Mouse (Mus musculus) myocyte (in vitro differentiated cells): ENCODE measurements around the gene Actn2. TPM values are rescaled to one million over a fixed set of nuclear protein-coding genes. Genes with fewer than 3 reads are reported as not detected.

ENCODE experiments used
- H3K27me3 ChIP-seq: one replicate; pipeline ENCODE4 v1.6.1; 2011; ENCODE audit not compliant: control insufficient read depth, insufficient read depth, insufficient read length
- H3K36me3 ChIP-seq: one replicate; pipeline ENCODE4 v1.6.1; 2011; ENCODE audit not compliant: control insufficient read depth, insufficient read depth
- H3K4me2 ChIP-seq: one replicate; pipeline ENCODE4 v1.6.1; 2011; ENCODE audit warnings: low read depth, control low read depth
- H3K4me3 ChIP-seq: one replicate; pipeline ENCODE4 v1.5.1; 2011; ENCODE audit warnings: mild to moderate bottlenecking, control low read depth, moderate library complexity
- H3K79me2 ChIP-seq: one replicate; pipeline ENCODE4 v1.6.1; 2011; ENCODE audit not compliant: control insufficient read depth, insufficient read depth
- H3ac ChIP-seq: one replicate; pipeline ENCODE4 v1.6.1; 2011; ENCODE audit not compliant: control insufficient read depth, insufficient read length
- CEBPB ChIP-seq: IDR thresholded peaks from 2 replicates; pipeline ENCODE4 v1.6.1; 2011; ENCODE audit warnings: mild to moderate bottlenecking, moderate library complexity; ENCODE audit not compliant: poor library complexity, insufficient read depth, severe bottlenecking
- E2F4 ChIP-seq: IDR thresholded peaks from one replicate; pipeline ENCODE4 v1.6.1; 2011; ENCODE audit warnings: mild to moderate bottlenecking, control low read depth, moderate library complexity; ENCODE audit not compliant: insufficient read depth
- MAX ChIP-seq: IDR thresholded peaks from one replicate; pipeline ENCODE4 v1.6.1; 2011; ENCODE audit warnings: low read depth, mild to moderate bottlenecking, control low read depth
- MYOD1 ChIP-seq, 3 experiments: IDR thresholded peaks; one replicate each; pipeline ENCODE4 v1.6.1; 2011; ENCODE audit warnings: control low read depth in 2 of 3, low read depth in 2 of 3, mild to moderate bottlenecking in 2 of 3, moderate library complexity in 1 of 3; ENCODE audit not compliant: insufficient read length in 2 of 3, control insufficient read depth in 1 of 3
- MYOG ChIP-seq, 3 experiments: IDR thresholded peaks; one replicate each; pipeline ENCODE4 v1.6.1; 2011; ENCODE audit warnings: control low read depth in 2 of 3, low read depth in 2 of 3, mild to moderate bottlenecking in 2 of 3; ENCODE audit not compliant: insufficient read length in 2 of 3, control insufficient read depth in 1 of 3, insufficient read depth in 1 of 3
- POLR2A ChIP-seq: IDR thresholded peaks from one replicate; pipeline ENCODE4 v1.6.1; 2011; ENCODE audit warnings: low read depth, mild to moderate bottlenecking, control low read depth, moderate library complexity; ENCODE audit not compliant: insufficient read length
- POLR2AphosphoS2 ChIP-seq: IDR thresholded peaks from one replicate; pipeline ENCODE4 v1.6.1; 2011; ENCODE audit warnings: low read depth, control low read depth; ENCODE audit not compliant: insufficient read length
- REST ChIP-seq: IDR thresholded peaks from one replicate; pipeline ENCODE4 v1.6.1; 2011; ENCODE audit warnings: mild to moderate bottlenecking, control low read depth, moderate library complexity; ENCODE audit not compliant: insufficient read depth, insufficient read length
- SRF ChIP-seq: IDR thresholded peaks from one replicate; pipeline ENCODE4 v1.6.1; 2011; ENCODE audit warnings: low read depth; ENCODE audit not compliant: control insufficient read depth, insufficient read length
- TCF12 ChIP-seq: IDR thresholded peaks from one replicate; pipeline ENCODE4 v1.6.1; 2011; ENCODE audit warnings: mild to moderate bottlenecking, control low read depth; ENCODE audit not compliant: poor library complexity, insufficient read depth, severe bottlenecking
- TCF3 ChIP-seq: IDR thresholded peaks from one replicate; pipeline ENCODE4 v1.6.1; 2011; ENCODE audit warnings: low read depth, control low read depth; ENCODE audit not compliant: insufficient read length
- USF1 ChIP-seq: IDR thresholded peaks from one replicate; pipeline ENCODE4 v1.6.1; 2011; ENCODE audit warnings: low read depth, mild to moderate bottlenecking, control low read depth, moderate library complexity
- polyA plus RNA-seq: library from polyadenylated mRNA; unstranded; fragments of >200 nt; fragmentation: generic; extraction: Trizol; gene quantifications from one replicate; pipeline ENCODE4 v1.2.1, GENCODE M21; 2012; ENCODE audit warnings: missing spikeins

Actn2 gene
- polyA plus RNA-seq, 1 experiment: 147 TPM

DNA sequence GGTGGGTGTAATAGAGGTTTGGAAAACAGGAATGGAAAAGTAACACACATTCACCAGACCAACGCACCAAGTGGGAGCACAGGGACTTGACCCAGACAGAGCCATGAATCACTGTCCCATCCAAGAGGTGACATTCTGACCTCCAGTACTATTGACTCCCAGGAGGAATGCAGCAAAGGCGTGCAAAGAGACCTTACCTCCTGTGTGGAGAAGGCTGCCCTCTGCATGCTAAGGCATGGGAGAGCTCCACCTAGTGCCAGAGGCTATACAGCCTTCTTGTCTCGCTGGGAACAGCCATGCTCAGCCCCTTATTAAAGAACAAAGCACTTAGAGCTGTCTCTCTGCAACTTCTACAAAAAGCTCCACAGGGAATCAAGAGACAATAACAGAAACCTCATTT lies 73.5 kb downstream of the Actn2 start:
- Histone ChIP-seq H3K27me3 (no peaks in the 10 kb centered on the region), H3K4me2 (no peak overlapping the region), H3ac (no peak overlapping the region), H3K4me3 (no peak overlapping the region), H3K79me2 (no peaks in the 10 kb centered on the region), H3K36me3 (no peaks in the 10 kb centered on the region)
- no peak for TF ChIP-seq REST
- TF ChIP-seq MYOD1 (IDR thresholded peaks at IDR 0.05; ENCODE audit: control insufficient read depth in 1 of 3, insufficient read length in 2 of 3, low read depth in 2 of 3): no peak
- TF ChIP-seq TCF3: no peak
- TF ChIP-seq CEBPB: no peak
- TF ChIP-seq MAX: no peak

DNA sequence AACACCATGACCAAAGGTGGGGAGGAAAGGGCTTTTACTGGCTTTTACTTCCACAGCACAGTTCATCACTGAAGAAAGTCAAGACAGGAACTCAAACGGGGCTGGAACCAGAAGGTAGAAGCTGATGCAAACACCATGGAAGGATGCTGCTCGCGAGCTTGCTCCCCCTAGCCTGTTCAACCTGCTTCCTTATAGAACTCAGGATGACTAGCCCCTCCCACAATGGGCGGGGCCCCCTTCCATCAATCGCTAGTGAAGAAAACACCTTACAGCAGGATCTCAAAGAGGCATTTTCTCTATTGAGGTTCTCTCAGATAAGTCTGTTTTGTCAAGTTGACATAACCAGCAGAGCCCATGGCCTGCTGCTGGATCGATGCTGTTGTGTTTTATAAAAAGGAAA lies 76.6 kb downstream of the Actn2 start:
- Histone ChIP-seq H3K4me3 (no peak overlapping the region), H3ac (no peak overlapping the region), H3K36me3 (no peaks in the 10 kb centered on the region), H3K4me2 (no peak overlapping the region), H3K27me3 (no peaks in the 10 kb centered on the region), H3K79me2 (no peaks in the 10 kb centered on the region)
- TF ChIP-seq POLR2AphosphoS2: no peak
- no peak for TF ChIP-seq POLR2A
- no peak for TF ChIP-seq USF1
- TF ChIP-seq E2F4: no peak
- TF ChIP-seq MAX: no peak
- TF ChIP-seq TCF12: no peak
- no peak for TF ChIP-seq REST
- TF ChIP-seq TCF3: no peak
- no peak for TF ChIP-seq CEBPB
- TF ChIP-seq SRF: no peak
- TF ChIP-seq MYOD1 (IDR thresholded peaks at IDR 0.05; ENCODE audit: control insufficient read depth in 1 of 3, insufficient read length in 2 of 3, low read depth in 2 of 3): no peak
- no peak for TF ChIP-seq MYOG (IDR thresholded peaks at IDR 0.05; ENCODE audit: control insufficient read depth in 1 of 3, insufficient read depth in 1 of 3, insufficient read length in 2 of 3, low read depth in 2 of 3)

DNA sequence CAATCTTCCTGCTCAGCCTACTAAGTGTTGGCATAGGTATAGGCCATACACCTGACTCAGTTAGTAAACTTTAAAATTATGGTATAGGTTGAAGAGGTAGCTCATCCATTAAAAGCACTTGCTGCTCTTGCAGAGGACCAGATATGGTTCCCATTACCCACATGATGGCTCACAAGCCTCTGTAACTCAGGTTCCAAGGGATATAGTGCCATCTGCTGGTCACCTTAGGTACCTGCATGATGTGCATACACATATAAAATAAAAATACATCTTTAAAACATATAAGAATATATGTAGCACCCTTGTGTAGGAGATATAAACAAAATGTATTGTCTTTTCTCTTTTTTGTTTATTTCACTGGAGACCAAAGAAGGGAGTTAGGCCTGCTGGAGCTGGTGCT lies 79.1 kb downstream of the Actn2 start:
- Histone ChIP-seq H3K4me3 (no peak overlapping the region), H3K79me2 (peaks cover 2% of the 10 kb centered on the region), H3K36me3 (no peaks in the 10 kb centered on the region), H3K4me2 (no peak overlapping the region), H3ac (no peak overlapping the region), H3K27me3 (no peaks in the 10 kb centered on the region)
- TF ChIP-seq MYOG (IDR thresholded peaks at IDR 0.05; ENCODE audit: control insufficient read depth in 1 of 3, insufficient read depth in 1 of 3, insufficient read length in 2 of 3, low read depth in 2 of 3): no peak
- no peak for TF ChIP-seq CEBPB
- no peak for TF ChIP-seq POLR2A
- no peak for TF ChIP-seq SRF
- no peak for TF ChIP-seq TCF3
- no peak for TF ChIP-seq MAX
- no peak for TF ChIP-seq E2F4
- no peak for TF ChIP-seq TCF12
- no peak for TF ChIP-seq REST
- TF ChIP-seq USF1: no peak
- TF ChIP-seq MYOD1 (IDR thresholded peaks at IDR 0.05; ENCODE audit: control insufficient read depth in 1 of 3, insufficient read length in 2 of 3, low read depth in 2 of 3): no peak
- no peak for TF ChIP-seq POLR2AphosphoS2

DNA sequence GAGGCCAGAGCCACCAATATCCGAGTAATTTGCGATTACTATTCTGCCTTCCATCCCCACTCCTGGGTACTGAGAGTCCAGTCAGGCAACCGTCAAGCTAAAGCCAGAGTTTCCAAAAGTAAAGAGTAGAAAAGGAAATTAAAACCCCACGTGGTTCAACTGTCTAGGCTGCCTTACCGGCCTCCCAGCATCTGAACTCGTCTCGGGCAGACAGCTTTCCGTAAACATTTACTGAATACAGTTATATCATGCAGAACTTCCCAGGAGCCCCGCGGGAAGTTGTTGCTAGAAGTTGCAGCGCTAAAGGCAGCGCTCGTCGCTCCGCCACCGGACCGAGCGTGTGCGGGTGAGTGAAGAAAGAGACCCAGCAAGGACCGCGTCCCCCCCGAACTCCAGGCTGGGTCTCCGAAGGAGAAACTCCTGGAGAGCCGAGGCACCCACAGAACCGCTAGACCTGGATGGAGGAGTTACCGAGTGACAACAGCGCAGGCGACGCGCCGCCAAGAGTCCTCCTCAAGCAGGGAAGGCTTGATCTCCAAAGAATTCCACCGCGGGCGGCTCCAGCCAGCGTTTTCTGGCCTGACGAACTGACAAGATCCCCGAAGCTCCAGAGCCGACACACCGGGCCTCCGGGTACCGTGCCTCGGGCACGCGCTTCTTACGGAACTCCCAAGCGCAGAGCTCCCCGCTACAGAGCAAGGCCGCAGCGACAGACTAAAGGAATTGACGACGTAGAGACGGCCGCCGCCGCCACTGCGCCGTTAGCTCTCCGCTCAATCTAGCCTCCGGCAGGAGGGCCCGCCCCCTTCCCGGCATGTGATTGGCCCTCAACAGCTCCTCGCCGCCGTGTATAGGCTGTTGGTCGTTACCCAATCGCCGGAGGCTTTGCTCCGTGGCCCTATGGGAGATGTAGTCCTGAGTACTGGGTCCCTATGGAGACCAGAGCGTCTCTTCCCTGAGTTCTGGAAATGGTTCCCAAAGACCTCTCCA lies 82.9 kb downstream of the Actn2 start, which contains the start of gene Mtr:
TSS of gene Mtr (minus strand) at position 723 of the 990 bp plus-strand sequence.
- Histone ChIP-seq H3K36me3 (no peaks in the 10 kb centered on the region), H3K79me2 (peaks cover 28% of the 10 kb centered on the region), H3K27me3 (no peaks in the 10 kb centered on the region), H3ac (peak within 1 kb of the TSS; percentile 2), H3K4me2 (peak within 1 kb of the TSS; percentile 80), H3K4me3 (peak within 1 kb of the TSS; percentile 77)
- TF ChIP-seq E2F4 (peak; percentile 77), REST (no peak), MYOD1 (IDR thresholded peaks at IDR 0.05; ENCODE audit: control insufficient read depth in 1 of 3, insufficient read length in 2 of 3, low read depth in 2 of 3) (no peak), SRF (no peak), TCF12 (no peak), POLR2A (peak; percentile 86), CEBPB (no peak), USF1 (no peak), MAX (no peak), POLR2AphosphoS2 (peak; percentile 80), TCF3 (no peak), MYOG (IDR thresholded peaks at IDR 0.05; ENCODE audit: control insufficient read depth in 1 of 3, insufficient read depth in 1 of 3, insufficient read length in 2 of 3, low read depth in 2 of 3) (no peak)
